Mouse (Mus musculus) 3134 (cell line): ENCODE results near the gene Tdp1.

Experiments used
- DNase-seq: peaks from one replicate; pipeline ENCODE4 v3.0.0-alpha.2; 2011; ENCODE audit warnings: low spot score; ENCODE audit not compliant: insufficient read length; ENCODE audit errors: extremely low read depth

Gene Tdp1

GRCm38 (mm10) chr12:99993146-99993890 is 109.0 kb downstream of the Tdp1 start:
- DNase-seq, result no peak

DNA sequence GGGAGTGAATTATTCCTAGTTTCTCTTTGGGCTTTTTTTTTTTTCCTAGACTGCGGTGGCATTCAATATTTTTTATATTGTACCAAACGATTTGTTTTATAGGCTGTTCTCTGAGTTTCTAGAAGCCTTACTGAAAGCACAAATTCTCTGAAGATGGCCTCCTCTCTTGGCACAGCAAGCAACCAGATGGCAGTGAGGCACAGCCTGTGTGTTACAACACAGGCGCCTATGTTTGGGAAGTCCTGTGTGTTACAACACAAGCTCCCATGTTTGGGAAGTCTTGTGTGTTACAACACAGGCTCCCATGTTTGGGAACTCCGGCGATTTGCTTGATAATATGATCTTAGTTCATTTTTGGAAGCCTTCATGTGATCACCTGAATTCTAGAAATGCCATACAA is 111.6 kb downstream of the Tdp1 start:
- no peak for DNase-seq

GRCm38 (mm10) chr12:99999726-100000125 is 115.4 kb downstream of the Tdp1 start:
- DNase-seq, result no peak

GRCm38 (mm10) chr12:100000381-100000780 is 116.1 kb downstream of the Tdp1 start:
- no peak for DNase-seq

GRCm38 (mm10) chr12:100001246-100001645 is 116.9 kb downstream of the Tdp1 start:
- DNase-seq, result no peak

- no peak for DNase-seq
Observed at GRCm38 (mm10) chr12:100001910-100002309, 117.6 kb downstream of the Tdp1 start.

GRCm38 (mm10) chr12:100002914-100003587 is 118.7 kb downstream of the Tdp1 start:
- no peak for DNase-seq
